Mouse (Mus musculus) spleen, adult 2 months (tissue): ENCODE data around the gene Ndufa10.

Experiments
- CTCF ChIP-seq: fragments of 200-500 bp; IDR thresholded peaks from 2 replicates; pipeline ENCODE4 v1.5.1; 2011; ENCODE audit warnings: mild to moderate bottlenecking, inconsistent platforms; ENCODE audit not compliant: insufficient read depth, insufficient read length, insufficient replicate concordance; ENCODE audit errors: extremely low read depth
- POLR2A ChIP-seq: fragments of 200-500 bp; IDR thresholded peaks from 2 replicates; pipeline ENCODE4 v1.6.1; 2011; ENCODE audit warnings: low read depth, low read length, inconsistent platforms

- TF ChIP-seq CTCF (no peak), POLR2A (no peak)
These were observed 15.9 kb downstream of the Ndufa10 start for GRCm38 (mm10) chr1:92457758-92458157.
